Mouse (Mus musculus) heart, postnatal 0 days (tissue): Measurements from ENCODE around the gene Rrnad1. TPM values are rescaled to one million over a fixed set of nuclear protein-coding genes. Genes with fewer than 3 reads are reported as not detected.

Experiments
- ATAC-seq: fragments of 200-750 bp; cut with Nextera tagmentation; 2 replicates; pipeline ENCODE4 v1.8.0; 2017; ENCODE audit warnings: low read depth, moderate number of reproducible peaks, moderate library complexity; ENCODE audit not compliant: insufficient read depth
- DNase-seq: peaks from one replicate; pipeline ENCODE4 v3.0.0-alpha.2; 2016; ENCODE audit warnings: low spot score
- H3K27ac ChIP-seq: fragments of 300-500 bp; sonication (generic); 2 replicates; pipeline ENCODE4 v1.5.1; 2014; ENCODE audit warnings: low read depth, mild to moderate bottlenecking
- H3K27me3 ChIP-seq: fragments of 300-500 bp; sonication (generic); 2 replicates; pipeline ENCODE4 v1.6.1; 2014; ENCODE audit warnings: low read length, mixed read lengths; ENCODE audit not compliant: control insufficient read depth, insufficient read depth
- H3K36me3 ChIP-seq: fragments of 300-500 bp; sonication (generic); replicated peaks from 2 replicates; pipeline ENCODE4 v1.6.1; 2014; ENCODE audit warnings: low read length, mixed read lengths; ENCODE audit not compliant: control insufficient read depth, insufficient read depth
- H3K4me1 ChIP-seq: fragments of 300-500 bp; sonication (generic); 2 replicates; pipeline ENCODE4 v1.6.1; 2014; ENCODE audit warnings: antibody characterized with exemption; ENCODE audit not compliant: control insufficient read depth, insufficient read depth
- H3K4me2 ChIP-seq: fragments of 300-500 bp; sonication (generic); 2 replicates; pipeline ENCODE4 v1.6.1; 2014; ENCODE audit warnings: low read depth, mild to moderate bottlenecking, low read length, moderate library complexity
- H3K4me3 ChIP-seq: fragments of 300-500 bp; sonication (generic); 2 replicates; pipeline ENCODE4 v1.5.1; 2014; ENCODE audit warnings: low read depth, low read length
- H3K9ac ChIP-seq: fragments of 300-500 bp; sonication (generic); replicated peaks from 2 replicates; pipeline ENCODE4 v1.6.1; 2014; ENCODE audit warnings: low read depth, low read length, mixed read lengths
- H3K9me3 ChIP-seq: fragments of 300-500 bp; sonication (generic); replicated peaks from 2 replicates; pipeline ENCODE4 v1.6.1; 2016; ENCODE audit warnings: low read length; ENCODE audit not compliant: control insufficient read depth
- CTCF ChIP-seq: IDR thresholded peaks from 2 replicates; pipeline ENCODE4 v1.5.1; 2016; ENCODE audit warnings: antibody characterized with exemption, control low read depth, low read depth
- EP300 ChIP-seq: IDR thresholded peaks from 2 replicates; pipeline ENCODE4 v1.6.1; 2016; ENCODE audit warnings: antibody characterized with exemption, low read depth
- WGBS: fragments of 180-500 bp; shearing (Covaris S2); extraction: QIAGEN DNeasy Blood & Tissue Kit; methylation state at CpG from one replicate; pipeline ENCODE4 v1.1.7; 2014; 5-methylcytosine and 5-hydroxymethylcytosine counted together
- polyA plus RNA-seq: library from polyadenylated mRNA; unstranded; fragments of >200 nt; fragmentation: Nextera tagmentation; extraction: Ambion mirVana; gene quantifications from 2 replicates; pipeline ENCODE4 v1.2.1, GENCODE M21; 2015
- total RNA-seq: library from RNA; depleted of rRNA; stranded (reverse); fragments of >200 nt; gene quantifications from 2 replicates; pipeline ENCODE4 v1.2.3, GENCODE M21; 2014; ENCODE audit warnings: low replicate concordance; rRNA removed

The Rrnad1 gene
- total RNA-seq (14.5 and 56.8 TPM in 2 replicates), polyA plus RNA-seq (7.9 and 8.0 TPM in 2 replicates)

DNA sequence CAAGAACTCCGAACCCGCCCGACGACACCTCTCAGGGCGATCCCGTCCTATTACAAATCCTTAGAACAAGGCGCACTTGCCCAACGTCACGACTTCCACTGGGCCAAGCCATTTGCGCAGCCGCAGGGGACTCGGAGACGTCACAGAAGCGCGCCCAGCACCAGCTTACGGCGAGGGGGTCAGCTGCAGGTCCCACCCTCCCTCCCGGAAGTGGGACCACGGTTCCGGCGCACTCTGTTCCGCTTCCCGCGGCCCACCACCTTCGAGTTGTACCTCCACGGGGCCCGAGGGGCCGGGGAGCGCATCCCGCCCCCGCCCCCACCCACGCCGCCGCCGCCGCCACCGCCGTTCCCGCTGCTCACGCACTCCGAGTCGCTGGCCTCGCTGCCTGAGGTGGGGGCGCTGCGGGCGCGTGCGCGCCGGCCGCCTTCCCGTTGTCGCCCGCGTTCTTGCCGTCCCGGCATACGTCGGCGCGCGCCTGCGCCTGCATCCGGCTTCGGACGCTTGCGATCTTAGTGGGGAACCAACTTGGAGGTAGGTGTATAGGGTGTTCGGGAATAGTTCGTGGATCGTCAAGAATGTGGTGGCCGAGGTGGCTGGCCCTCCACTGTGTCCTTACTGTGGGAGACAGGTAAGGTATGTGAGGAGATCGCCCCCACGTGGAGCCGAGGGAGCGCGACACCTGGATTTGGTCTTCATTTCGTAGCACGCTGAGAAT is at the start of gene Rrnad1, which contains the start of gene Isg20l2:
Rrnad1 (minus strand) TSS at position 640 of the 718 bp plus-strand sequence.
Isg20l2 (plus strand) TSS at position 237 of the 718 bp plus-strand sequence.
- peak; percentile 94 for DNase-seq
- H3K27me3 ChIP-seq = no peaks in the 10 kb centered on the region
- TF ChIP-seq CTCF = peak; percentile 69
- TF ChIP-seq EP300 = no peak
- no peaks in the 10 kb centered on the region for H3K9me3 ChIP-seq
- WGBS = under 1% methylated on average over 60 of the region's 78 CpGs
- peak; percentile 97 for ATAC-seq
- H3K36me3 ChIP-seq = peaks cover 57% of the 10 kb centered on the region
- H3K4me3 ChIP-seq = peak within 1 kb of the TSS; percentile 91
- peaks cover 14% of the 10 kb centered on the region for H3K4me1 ChIP-seq
- peak within 1 kb of the TSS; percentile 90 for H3K27ac ChIP-seq
- H3K4me2 ChIP-seq = peak within 1 kb of the TSS; percentile 95
- peak within 1 kb of the TSS; percentile 92 for H3K9ac ChIP-seq

DNA sequence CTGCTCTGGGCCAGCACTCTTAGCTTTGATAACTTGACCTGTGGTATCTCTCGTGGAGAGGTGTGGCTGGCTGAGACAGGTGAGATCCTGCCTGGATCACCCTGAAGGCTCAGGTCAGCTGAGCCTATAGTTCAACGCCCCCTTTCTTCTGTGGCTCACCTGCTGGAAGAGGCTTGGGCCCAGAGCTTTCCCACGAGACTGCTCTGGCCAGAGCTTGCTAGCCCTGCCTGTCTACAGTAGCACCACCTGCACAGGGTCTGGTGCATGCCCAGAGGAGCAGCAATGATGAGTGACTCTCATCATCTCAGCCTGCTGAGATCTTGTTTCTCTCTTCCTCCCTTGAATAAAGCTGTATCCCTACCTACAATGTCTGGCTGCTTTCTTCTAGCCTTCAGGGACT is 49.6 kb upstream of the Rrnad1 start:
- Histone ChIP-seq H3K27ac (no peak overlapping the region), H3K9me3 (no peaks in the 10 kb centered on the region), H3K27me3 (no peaks in the 10 kb centered on the region), H3K4me2 (no peak overlapping the region), H3K4me1 (peaks cover 32% of the 10 kb centered on the region), H3K4me3 (no peak overlapping the region), H3K36me3 (no peaks in the 10 kb centered on the region), H3K9ac (no peak overlapping the region)
- ATAC-seq = no peak
- TF ChIP-seq CTCF (no peak), EP300 (no peak)
- no peak for DNase-seq
- 70% methylated on average over 3 of the region's 3 CpGs for WGBS

DNA sequence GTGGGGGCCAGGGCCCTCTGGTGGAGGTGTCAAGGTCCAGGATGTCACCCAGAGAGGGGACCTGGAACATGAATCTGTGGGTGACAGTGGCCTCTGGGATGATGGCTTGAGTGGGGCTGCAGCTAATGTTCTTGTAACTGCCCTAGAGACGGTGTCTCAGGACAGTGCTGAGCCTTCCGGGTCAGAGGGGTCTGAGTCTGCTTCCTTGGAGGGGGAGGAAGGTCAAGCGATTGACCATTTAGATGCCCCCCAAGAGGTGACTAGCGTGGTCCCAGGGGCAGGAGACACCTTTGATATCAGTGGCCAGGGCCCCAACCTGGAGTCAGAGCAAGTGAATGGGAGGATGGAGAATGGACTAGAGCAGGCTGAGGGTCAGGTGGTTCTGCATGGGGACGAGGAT is 49.0 kb upstream of the Rrnad1 start:
- no peak overlapping the region for H3K4me3 ChIP-seq
- no peak overlapping the region for H3K9ac ChIP-seq
- H3K27me3 ChIP-seq = no peaks in the 10 kb centered on the region
- no peaks in the 10 kb centered on the region for H3K9me3 ChIP-seq
- WGBS = 73% methylated on average over 5 of the region's 5 CpGs
- no peak overlapping the region for H3K4me2 ChIP-seq
- no peaks in the 10 kb centered on the region for H3K36me3 ChIP-seq
- DNase-seq (no peak), ATAC-seq (no peak)
- H3K27ac ChIP-seq = no peak overlapping the region
- TF ChIP-seq EP300 = no peak
- no peak for TF ChIP-seq CTCF
- H3K4me1 ChIP-seq = peaks cover 30% of the 10 kb centered on the region

DNA sequence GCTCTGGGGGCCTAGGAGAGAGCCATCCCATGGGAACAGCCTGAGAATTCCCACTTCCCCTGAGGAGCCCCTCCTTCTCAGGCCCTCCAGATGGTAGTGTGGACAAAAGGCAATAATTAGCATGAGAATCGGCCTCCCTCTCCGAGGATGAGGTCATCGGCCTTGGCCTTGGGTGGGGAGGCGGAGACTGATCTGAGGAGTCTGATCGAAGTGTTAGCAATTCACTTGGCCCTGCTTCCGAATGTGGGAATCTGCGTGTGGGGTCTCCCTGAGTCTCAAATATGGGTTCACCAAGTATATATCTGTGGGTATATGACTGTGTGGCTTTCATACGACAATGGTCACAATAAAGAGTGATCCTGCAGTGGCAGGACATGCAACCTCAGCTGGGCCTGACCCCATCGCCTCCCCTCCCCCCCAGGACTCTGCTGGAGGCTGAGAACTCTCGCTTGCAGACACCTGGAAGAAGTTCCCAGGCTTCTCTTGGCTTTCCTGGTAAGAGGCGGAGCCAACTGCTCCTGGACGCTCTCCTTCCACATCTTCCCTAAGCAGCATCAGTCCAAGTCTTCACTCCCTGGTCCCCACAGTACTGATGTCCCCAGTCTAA is 44.0 kb upstream of the Rrnad1 start:
- WGBS = 48% methylated on average over 12 of the region's 12 CpGs
- Histone ChIP-seq H3K27ac (no peak overlapping the region), H3K9ac (0 out of 2 replicates have a peak overlapping the region, but pooled peaks have one; percentile 8)

DNA sequence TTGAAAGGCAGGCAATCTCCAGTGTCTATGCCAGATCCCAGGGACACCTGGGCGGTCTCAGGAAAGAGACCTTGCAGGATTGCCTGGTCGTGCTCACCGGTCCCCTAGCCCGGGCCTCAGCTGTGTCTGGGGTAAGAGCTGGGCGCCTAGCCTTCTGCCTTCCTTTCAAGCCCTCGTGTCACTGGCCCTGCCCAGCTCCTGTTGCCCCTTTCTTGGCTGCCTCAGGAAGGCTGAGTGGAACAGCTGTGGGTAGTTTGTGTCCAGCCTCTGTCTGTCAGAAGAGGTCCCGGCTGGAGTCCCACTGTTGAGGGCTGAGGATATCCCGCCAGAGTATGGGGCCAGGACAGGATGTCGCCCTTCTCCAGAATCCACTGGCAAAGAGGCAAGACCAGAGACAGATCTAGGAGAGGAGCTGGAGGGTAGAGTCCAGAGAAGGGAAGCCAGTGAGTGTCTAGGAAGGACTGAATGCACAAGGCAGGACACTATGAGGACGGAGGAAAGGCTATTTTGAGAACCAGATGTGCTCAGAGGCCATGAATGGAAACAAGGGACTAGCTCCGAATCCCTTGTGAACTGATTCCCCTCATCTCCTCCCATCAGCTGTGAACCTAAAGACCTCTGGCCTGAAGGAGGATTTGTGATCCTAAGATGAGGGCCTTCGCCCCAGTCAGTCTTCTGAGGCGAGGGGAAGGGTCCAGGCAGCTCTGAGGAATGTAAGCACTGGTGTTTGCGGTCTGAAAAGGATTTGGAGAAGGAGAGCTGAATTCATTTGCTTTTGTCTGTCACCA is 43.3 kb upstream of the Rrnad1 start:
- no peaks in the 10 kb centered on the region for H3K9me3 ChIP-seq
- ATAC-seq (no peak), DNase-seq (no peak)
- TF ChIP-seq CTCF = no peak
- no peak for TF ChIP-seq EP300
- peak overlapping the region; percentile 73 for H3K4me2 ChIP-seq
- H3K9ac ChIP-seq = 0 out of 2 replicates have a peak overlapping the region, but pooled peaks have one; percentile 8
- WGBS = 55% methylated on average over 14 of the region's 14 CpGs
- 0 out of 2 replicates have a peak, but pooled peaks cover 11% of the 10 kb centered on the region for H3K4me1 ChIP-seq
- H3K27me3 ChIP-seq = peaks cover 28% of the 10 kb centered on the region
- H3K4me3 ChIP-seq = peak overlapping the region; percentile 59
- H3K36me3 ChIP-seq = no peaks in the 10 kb centered on the region
- peak overlapping the region; percentile 14 for H3K27ac ChIP-seq

More for the DNA sequence above, 44.0 kb upstream of the Rrnad1 start:
- peak overlapping the region; percentile 73 for H3K4me2 ChIP-seq
- peak overlapping the region; percentile 59 for H3K4me3 ChIP-seq
- DNase-seq (no peak), ATAC-seq (no peak)
- no peak for TF ChIP-seq CTCF
- TF ChIP-seq EP300 = no peak
- H3K9me3 ChIP-seq = no peaks in the 10 kb centered on the region
- H3K4me1 ChIP-seq = 0 out of 2 replicates have a peak, but pooled peaks cover 11% of the 10 kb centered on the region
- no peaks in the 10 kb centered on the region for H3K36me3 ChIP-seq
- peaks cover 28% of the 10 kb centered on the region for H3K27me3 ChIP-seq
